Mouse (Mus musculus) embryonic facial prominence, embryonic 13.5 days (tissue): ENCODE results near the gene Spsb4. TPM values are rescaled to one million over a fixed set of nuclear protein-coding genes. Genes with fewer than 3 reads are reported as not detected.

Experiments used
- ATAC-seq: fragments of 200-750 bp; cut with Nextera tagmentation; 2 replicates; pipeline ENCODE4 v1.8.0; 2017; ENCODE audit warnings: low read depth; ENCODE audit not compliant: insufficient number of reproducible peaks, insufficient read depth, low FRiP score, low TSS enrichment
- H3K27ac ChIP-seq: fragments of 300-500 bp; sonication (generic); 2 replicates; pipeline ENCODE4 v1.5.1; 2015; ENCODE audit warnings: moderate library complexity, mild to moderate bottlenecking, inconsistent platforms
- H3K27me3 ChIP-seq: fragments of 300-500 bp; sonication (generic); 2 replicates; pipeline ENCODE4 v1.6.1; 2015; ENCODE audit warnings: mild to moderate bottlenecking, inconsistent platforms
- H3K36me3 ChIP-seq: fragments of 300-500 bp; sonication (generic); 2 replicates; pipeline ENCODE4 v1.6.1; 2015; ENCODE audit warnings: mild to moderate bottlenecking, inconsistent platforms
- H3K4me1 ChIP-seq: fragments of 300-500 bp; sonication (generic); 2 replicates; pipeline ENCODE4 v1.6.1; 2015; ENCODE audit warnings: inconsistent platforms
- H3K4me2 ChIP-seq: fragments of 300-500 bp; sonication (generic); 2 replicates; pipeline ENCODE4 v1.6.1; 2015; ENCODE audit warnings: moderate library complexity, mild to moderate bottlenecking, inconsistent platforms
- H3K4me3 ChIP-seq: fragments of 300-500 bp; sonication (generic); 2 replicates; pipeline ENCODE4 v1.5.1; 2015; ENCODE audit warnings: mild to moderate bottlenecking, inconsistent platforms
- H3K9ac ChIP-seq: fragments of 300-500 bp; sonication (generic); 2 replicates; pipeline ENCODE4 v1.6.1; 2015; ENCODE audit warnings: mild to moderate bottlenecking, inconsistent platforms
- H3K9me3 ChIP-seq: fragments of 300-500 bp; sonication (generic); 2 replicates; pipeline ENCODE4 v1.6.1; 2016; ENCODE audit warnings: inconsistent platforms
- WGBS: fragments of 180-500 bp; shearing (Covaris S2); methylation state at CpG from one replicate; pipeline ENCODE4 v1.1.7; 2015; ENCODE audit warnings: mixed read lengths; 5-methylcytosine and 5-hydroxymethylcytosine counted together
- polyA plus RNA-seq: library from polyadenylated mRNA; unstranded; fragments of >200 nt; fragmentation: Nextera tagmentation; extraction: Ambion mirVana; gene quantifications from 2 replicates; pipeline ENCODE4 v1.2.1, GENCODE M21; 2015

Spsb4 gene
- polyA plus RNA-seq, result 10.9 and 12.7 TPM in 2 replicates

GRCm38 (mm10) chr9:97018677-97019147, at the start of gene Spsb4:
Gene Spsb4 (minus strand): TSS chr9:97018843.
- peak within 1 kb of the TSS; percentile 78 for H3K27ac ChIP-seq
- H3K4me1 ChIP-seq, result peaks cover 36% of the 10 kb centered on the region
- peak within 1 kb of the TSS; percentile 98 for H3K4me2 ChIP-seq
- peaks cover 29% of the 10 kb centered on the region for H3K27me3 ChIP-seq
- no peaks in the 10 kb centered on the region for H3K9me3 ChIP-seq
- peak within 1 kb of the TSS; percentile 72 for H3K4me3 ChIP-seq
- peak; percentile 88 for ATAC-seq
- under 1% methylated on average over 38 of the region's 47 CpGs for WGBS
- H3K9ac ChIP-seq, result peak within 1 kb of the TSS; percentile 83
- no peaks in the 10 kb centered on the region for H3K36me3 ChIP-seq

GRCm38 (mm10) chr9:97067761-97068160, 49.1 kb upstream of the Spsb4 start:
- H3K9me3 ChIP-seq, result no peaks in the 10 kb centered on the region
- H3K9ac ChIP-seq, result no peak overlapping the region
- no peaks in the 10 kb centered on the region for H3K36me3 ChIP-seq
- H3K4me1 ChIP-seq, result 0 out of 2 replicates have a peak, but pooled peaks cover 5% of the 10 kb centered on the region
- H3K4me3 ChIP-seq, result no peak overlapping the region
- no peak overlapping the region for H3K27ac ChIP-seq
- ATAC-seq, result no peak
- H3K4me2 ChIP-seq, result no peak overlapping the region
- H3K27me3 ChIP-seq, result no peaks in the 10 kb centered on the region
- 77% methylated on average over 6 of the region's 6 CpGs for WGBS

GRCm38 (mm10) chr9:97065885-97066284, 47.2 kb upstream of the Spsb4 start:
- H3K4me1 ChIP-seq, result 0 out of 2 replicates have a peak, but pooled peaks cover 5% of the 10 kb centered on the region
- no peak overlapping the region for H3K4me2 ChIP-seq
- WGBS, result 81% methylated on average over 4 of the region's 4 CpGs
- H3K36me3 ChIP-seq, result no peaks in the 10 kb centered on the region
- H3K27ac ChIP-seq, result no peak overlapping the region
- H3K27me3 ChIP-seq, result no peaks in the 10 kb centered on the region
- H3K4me3 ChIP-seq, result no peak overlapping the region
- H3K9me3 ChIP-seq, result no peaks in the 10 kb centered on the region
- ATAC-seq, result no peak
- H3K9ac ChIP-seq, result no peak overlapping the region

GRCm38 (mm10) chr9:97065216-97065615, 46.6 kb upstream of the Spsb4 start:
- no peaks in the 10 kb centered on the region for H3K9me3 ChIP-seq
- H3K27me3 ChIP-seq, result no peaks in the 10 kb centered on the region
- no peaks in the 10 kb centered on the region for H3K36me3 ChIP-seq
- H3K4me3 ChIP-seq, result no peak overlapping the region
- WGBS, result 72% methylated on average over 5 of the region's 5 CpGs
- H3K27ac ChIP-seq, result no peak overlapping the region
- no peak overlapping the region for H3K4me2 ChIP-seq
- H3K4me1 ChIP-seq, result 0 out of 2 replicates have a peak, but pooled peaks cover 5% of the 10 kb centered on the region
- no peak for ATAC-seq
- no peak overlapping the region for H3K9ac ChIP-seq

- Histone ChIP-seq H3K36me3 (no peaks in the 10 kb centered on the region), H3K4me2 (no peak overlapping the region), H3K27ac (no peak overlapping the region), H3K4me3 (no peak overlapping the region), H3K9me3 (no peaks in the 10 kb centered on the region), H3K27me3 (no peaks in the 10 kb centered on the region), H3K9ac (no peak overlapping the region), H3K4me1 (0 out of 2 replicates have a peak, but pooled peaks cover 4% of the 10 kb centered on the region)
- ATAC-seq, result no peak
- 84% methylated on average over 1 of the region's 1 CpGs for WGBS
Observed at GRCm38 (mm10) chr9:97064161-97064560, 45.5 kb upstream of the Spsb4 start.

GRCm38 (mm10) chr9:97061696-97062095, 43.1 kb upstream of the Spsb4 start:
- peaks cover 4% of the 10 kb centered on the region for H3K4me1 ChIP-seq
- H3K27me3 ChIP-seq, result no peaks in the 10 kb centered on the region
- H3K27ac ChIP-seq, result no peak overlapping the region
- WGBS, result 96% methylated on average over 9 of the region's 9 CpGs
- no peak overlapping the region for H3K4me3 ChIP-seq
- ATAC-seq, result no peak
- H3K36me3 ChIP-seq, result no peaks in the 10 kb centered on the region
- no peak overlapping the region for H3K4me2 ChIP-seq
- H3K9ac ChIP-seq, result no peak overlapping the region
- H3K9me3 ChIP-seq, result no peaks in the 10 kb centered on the region

- peaks cover 14% of the 10 kb centered on the region for H3K4me1 ChIP-seq
- no peaks in the 10 kb centered on the region for H3K27me3 ChIP-seq
- no peaks in the 10 kb centered on the region for H3K36me3 ChIP-seq
- no peak overlapping the region for H3K27ac ChIP-seq
- 22% methylated on average over 18 of the region's 18 CpGs for WGBS
- H3K4me3 ChIP-seq, result peak overlapping the region; percentile 29
- ATAC-seq, result no peak
- H3K9me3 ChIP-seq, result no peaks in the 10 kb centered on the region
- peak overlapping the region; percentile 61; the same call in 1 of the 2 replicates for H3K9ac ChIP-seq
- peak overlapping the region; percentile 56 for H3K4me2 ChIP-seq
Observed at GRCm38 (mm10) chr9:97056541-97057338, 38.1 kb upstream of the Spsb4 start.

GRCm38 (mm10) chr9:97055906-97056305, 37.3 kb upstream of the Spsb4 start:
- no peaks in the 10 kb centered on the region for H3K27me3 ChIP-seq
- H3K4me2 ChIP-seq, result no peak overlapping the region
- no peak overlapping the region for H3K9ac ChIP-seq
- H3K9me3 ChIP-seq, result no peaks in the 10 kb centered on the region
- H3K4me3 ChIP-seq, result no peak overlapping the region
- no peak for ATAC-seq
- WGBS, result 66% methylated on average over 14 of the region's 14 CpGs
- peaks cover 19% of the 10 kb centered on the region for H3K4me1 ChIP-seq
- no peak overlapping the region for H3K27ac ChIP-seq
- H3K36me3 ChIP-seq, result no peaks in the 10 kb centered on the region

GRCm38 (mm10) chr9:97051176-97051575, 32.5 kb upstream of the Spsb4 start:
- no peaks in the 10 kb centered on the region for H3K36me3 ChIP-seq
- no peak overlapping the region for H3K4me2 ChIP-seq
- H3K27ac ChIP-seq, result no peak overlapping the region
- peaks cover 10% of the 10 kb centered on the region for H3K4me1 ChIP-seq
- no peaks in the 10 kb centered on the region for H3K9me3 ChIP-seq
- H3K27me3 ChIP-seq, result no peaks in the 10 kb centered on the region
- no peak for ATAC-seq
- no peak overlapping the region for H3K9ac ChIP-seq
- 38% methylated on average over 8 of the region's 8 CpGs for WGBS
- no peak overlapping the region for H3K4me3 ChIP-seq

GRCm38 (mm10) chr9:97046240-97046639, 27.6 kb upstream of the Spsb4 start:
- H3K4me3 ChIP-seq, result no peak overlapping the region
- H3K36me3 ChIP-seq, result no peaks in the 10 kb centered on the region
- no peak overlapping the region for H3K4me2 ChIP-seq
- H3K4me1 ChIP-seq, result peaks cover 3% of the 10 kb centered on the region; the same call in 1 of the 2 replicates
- 83% methylated on average over 4 of the region's 4 CpGs for WGBS
- ATAC-seq, result no peak
- H3K27me3 ChIP-seq, result no peaks in the 10 kb centered on the region
- H3K9me3 ChIP-seq, result no peaks in the 10 kb centered on the region
- H3K9ac ChIP-seq, result no peak overlapping the region
- H3K27ac ChIP-seq, result no peak overlapping the region

GRCm38 (mm10) chr9:97041633-97042032, 23.0 kb upstream of the Spsb4 start:
- no peaks in the 10 kb centered on the region for H3K27me3 ChIP-seq
- no peak overlapping the region for H3K27ac ChIP-seq
- H3K9ac ChIP-seq, result no peak overlapping the region
- H3K9me3 ChIP-seq, result no peaks in the 10 kb centered on the region
- WGBS, result 74% methylated on average over 8 of the region's 8 CpGs
- H3K4me1 ChIP-seq, result no peaks in the 10 kb centered on the region
- H3K36me3 ChIP-seq, result no peaks in the 10 kb centered on the region
- no peak for ATAC-seq
- H3K4me3 ChIP-seq, result no peak overlapping the region
- H3K4me2 ChIP-seq, result no peak overlapping the region

- WGBS, result 82% methylated on average over 3 of the region's 3 CpGs
Observed at GRCm38 (mm10) chr9:97038010-97038409, 19.4 kb upstream of the Spsb4 start.

More at GRCm38 (mm10) chr9:97038010-97038409, 19.4 kb upstream of the Spsb4 start:
- Histone ChIP-seq H3K36me3 (no peaks in the 10 kb centered on the region), H3K9ac (no peak overlapping the region), H3K27me3 (no peaks in the 10 kb centered on the region), H3K4me1 (no peaks in the 10 kb centered on the region), H3K4me2 (no peak overlapping the region), H3K27ac (no peak overlapping the region), H3K4me3 (no peak overlapping the region), H3K9me3 (no peaks in the 10 kb centered on the region)
- ATAC-seq, result no peak
